Mouse (Mus musculus) macrophage (primary cell): Measurements from ENCODE around the gene Fam84a. TPM values are rescaled to one million over a fixed set of nuclear protein-coding genes. Genes with fewer than 3 reads are reported as not detected.

Source experiments
- H3K27ac ChIP-seq: fragments of 350-480 bp; formaldehyde crosslinking; 2 replicates; pipeline ENCODE4 v1.9.0; 2021
- H3K36me3 ChIP-seq: fragments of 350-480 bp; formaldehyde crosslinking; 2 replicates; pipeline ENCODE4 v1.9.0; 2021; ENCODE audit errors: inconsistent target
- H3K4me3 ChIP-seq: fragments of 350-480 bp; formaldehyde crosslinking; 2 replicates; pipeline ENCODE4 v1.9.0; 2021; ENCODE audit errors: inconsistent target
- H3K79me2 ChIP-seq: fragments of 350-480 bp; formaldehyde crosslinking; 2 replicates; pipeline ENCODE4 v1.9.0; 2021; ENCODE audit errors: inconsistent target
- WGBS: methylation state at CpG from one replicate; pipeline ENCODE4 v1.1.7; 2026; ENCODE audit warnings: inconsistent platforms; ENCODE audit not compliant: missing documents; 5-methylcytosine and 5-hydroxymethylcytosine counted together
- polyA plus RNA-seq: library from polyadenylated mRNA; stranded (reverse); fragments of 250-400 nt; gene quantifications from 3 replicates; pipeline ENCODE4 v1.2.4, GENCODE M21; 2018; ENCODE audit warnings: inconsistent platforms
- total RNA-seq, 78 experiments: library from RNA; depleted of rRNA; stranded (reverse); fragments of 250-400 nt; gene quantifications; 1 replicate in 9 of 78; 2 replicates in 24 of 78; 3 replicates in 43 of 78; 4 replicates in 2 of 78; pipeline ENCODE4 v1.2.4; 2018; ENCODE audit warnings: inconsistent platforms in 56 of 78

The Fam84a gene
- under 1 TPM in 1 of 26 experiments, not detected in 25; 0.19 TPM for total RNA-seq (2018; cell fraction: chromatin; rRNA removed)
- total RNA-seq (2018; cell fraction: cytosol; rRNA removed) = not detected
- not detected for total RNA-seq (2018; cell fraction: nucleus; rRNA removed)
- polyA plus RNA-seq = not detected in 3 replicates

- WGBS = 7% methylated on average over 31 of the region's 31 CpGs
- H3K36me3 ChIP-seq = no peaks in the 10 kb centered on the region
- no peak within 1 kb of the TSS for H3K27ac ChIP-seq
- H3K79me2 ChIP-seq = no peaks in the 10 kb centered on the region
- H3K4me3 ChIP-seq = no peak within 1 kb of the TSS
Measured at GRCm38 (mm10) chr12:14151921-14152320, at the start of gene Fam84a. Fam84a (minus strand) TSS chr12:14152054.

GRCm38 (mm10) chr12:14195479-14195878 is 43.6 kb upstream of the Fam84a start:
- Histone ChIP-seq H3K4me3 (no peak overlapping the region), H3K79me2 (no peaks in the 10 kb centered on the region), H3K36me3 (no peaks in the 10 kb centered on the region), H3K27ac (no peak overlapping the region)
- WGBS = 77% methylated on average over 3 of the region's 3 CpGs

- Histone ChIP-seq H3K27ac (no peak overlapping the region), H3K4me3 (no peak overlapping the region), H3K36me3 (no peaks in the 10 kb centered on the region), H3K79me2 (no peaks in the 10 kb centered on the region)
- WGBS = 93% methylated on average over 3 of the region's 3 CpGs
Measured at GRCm38 (mm10) chr12:14186689-14187195, 34.9 kb upstream of the Fam84a start.

- no peak overlapping the region for H3K4me3 ChIP-seq
- WGBS = 70% methylated on average over 2 of the region's 2 CpGs
- no peaks in the 10 kb centered on the region for H3K36me3 ChIP-seq
- no peak overlapping the region for H3K27ac ChIP-seq
- H3K79me2 ChIP-seq = no peaks in the 10 kb centered on the region
Measured at GRCm38 (mm10) chr12:14165713-14166112, 13.9 kb upstream of the Fam84a start.

GRCm38 (mm10) chr12:14164936-14165335 is 13.1 kb upstream of the Fam84a start:
- 100% methylated on average over 1 of the region's 1 CpGs for WGBS
- no peak overlapping the region for H3K4me3 ChIP-seq

GRCm38 (mm10) chr12:14152426-14152825 is 572 bp upstream of the Fam84a start:
- H3K36me3 ChIP-seq = no peaks in the 10 kb centered on the region
- no peaks in the 10 kb centered on the region for H3K79me2 ChIP-seq
- H3K4me3 ChIP-seq = no peak overlapping the region
- 7% methylated on average over 14 of the region's 14 CpGs for WGBS
- no peak overlapping the region for H3K27ac ChIP-seq

More at GRCm38 (mm10) chr12:14164936-14165335, 13.1 kb upstream of the Fam84a start:
- Histone ChIP-seq H3K79me2 (no peaks in the 10 kb centered on the region), H3K27ac (no peak overlapping the region), H3K36me3 (no peaks in the 10 kb centered on the region)

GRCm38 (mm10) chr12:14150936-14151631 is 770 bp downstream of the Fam84a start:
- 7% methylated on average over 19 of the region's 19 CpGs for WGBS
- Histone ChIP-seq H3K36me3 (no peaks in the 10 kb centered on the region), H3K27ac (no peak overlapping the region), H3K79me2 (no peaks in the 10 kb centered on the region), H3K4me3 (no peak overlapping the region)

GRCm38 (mm10) chr12:14150568-14150909 is 1.3 kb downstream of the Fam84a start:
- Histone ChIP-seq H3K36me3 (no peaks in the 10 kb centered on the region), H3K79me2 (no peaks in the 10 kb centered on the region), H3K4me3 (no peak overlapping the region), H3K27ac (no peak overlapping the region)
- WGBS = 8% methylated on average over 16 of the region's 20 CpGs

GRCm38 (mm10) chr12:14149843-14150567 is 1.8 kb downstream of the Fam84a start:
- H3K4me3 ChIP-seq = no peak overlapping the region
- no peaks in the 10 kb centered on the region for H3K36me3 ChIP-seq
- no peak overlapping the region for H3K27ac ChIP-seq
- 3% methylated on average over 59 of the region's 59 CpGs for WGBS
- H3K79me2 ChIP-seq = no peaks in the 10 kb centered on the region

- WGBS = 10% methylated on average over 27 of the region's 27 CpGs
- H3K79me2 ChIP-seq = no peaks in the 10 kb centered on the region
- H3K36me3 ChIP-seq = no peaks in the 10 kb centered on the region
- H3K27ac ChIP-seq = no peak overlapping the region
- no peak overlapping the region for H3K4me3 ChIP-seq
Measured at GRCm38 (mm10) chr12:14149022-14149842, 2.6 kb downstream of the Fam84a start.

GRCm38 (mm10) chr12:14137046-14137445 is 14.8 kb downstream of the Fam84a start:
- 80% methylated on average over 1 of the region's 1 CpGs for WGBS
- H3K27ac ChIP-seq = no peak overlapping the region
- H3K36me3 ChIP-seq = no peaks in the 10 kb centered on the region
- no peaks in the 10 kb centered on the region for H3K79me2 ChIP-seq
- H3K4me3 ChIP-seq = no peak overlapping the region

GRCm38 (mm10) chr12:14114730-14115129 is 37.1 kb downstream of the Fam84a start:
- no peak overlapping the region for H3K4me3 ChIP-seq
- H3K36me3 ChIP-seq = no peaks in the 10 kb centered on the region
- H3K27ac ChIP-seq = no peak overlapping the region
- no peaks in the 10 kb centered on the region for H3K79me2 ChIP-seq
- WGBS = 82% methylated on average over 6 of the region's 6 CpGs

GRCm38 (mm10) chr12:14096944-14097343 is 54.9 kb downstream of the Fam84a start:
- H3K4me3 ChIP-seq = no peak overlapping the region
- no peaks in the 10 kb centered on the region for H3K36me3 ChIP-seq

More at GRCm38 (mm10) chr12:14096944-14097343, 54.9 kb downstream of the Fam84a start:
- Histone ChIP-seq H3K79me2 (no peaks in the 10 kb centered on the region), H3K27ac (no peak overlapping the region)
